Mouse (Mus musculus): ENCODE measurements around the gene Gm4881. TPM values are rescaled to one million over a fixed set of nuclear protein-coding genes. Genes with fewer than 3 reads are reported as not detected.

Gene Gm4881
- polyA plus RNA-seq (2012; rRNA removed), result not detected in 2 replicates

GRCm38 (mm10) chr7:24944257-24944950, at the start of gene Gm4881:
Gene Gm4881, minus strand, starts transcription at chr7:24944494.

GRCm38 (mm10) chr7:24971972-24972893, 27.9 kb upstream of the Gm4881 start, which contains the start of gene Rabac1:
Gene Rabac1, minus strand, starts transcription at chr7:24972754.

GRCm38 (mm10) chr7:24902630-24903443, 41.5 kb downstream of the Gm4881 start, which contains the start of gene Arhgef1:
Gene Arhgef1, plus strand, starts transcription at chr7:24902912.

GRCm38 (mm10) chr7:24897224-24897623, 47.1 kb downstream of the Gm4881 start, which contains the start of gene Cd79a:
Gene Cd79a, plus strand, starts transcription at chr7:24897381.

GRCm38 (mm10) chr7:24883896-24884692, 60.2 kb downstream of the Gm4881 start, which contains the start of gene Rps19:
Gene Rps19, plus strand, starts transcription at chr7:24884371.

Other genes starting within 250 kb of the Gm4881 start
- gene BC049730, start 235.3 kb downstream of the Gm4881 start, polyA plus RNA-seq (2012; rRNA removed), result not detected in 2 replicates
- gene Gm4763, start 217.6 kb downstream of the Gm4881 start, polyA plus RNA-seq (2012; rRNA removed), result not detected in 2 replicates
- 106 and 208 TPM in 2 replicates for gene Cd177, start 184.2 kb downstream of the Gm4881 start, polyA plus RNA-seq (2012; rRNA removed)
- gene Ceacam10, start 167.3 kb downstream of the Gm4881 start, polyA plus RNA-seq (2012; rRNA removed), result 37.8 and 48.8 TPM in 2 replicates
- gene Gm9844, start 82.3 kb downstream of the Gm4881 start, polyA plus RNA-seq (2012; rRNA removed), result 3.0 and 3.1 TPM in 2 replicates
- not detected in 2 replicates for gene Lypd4, start 74.6 kb downstream of the Gm4881 start, polyA plus RNA-seq (2012; rRNA removed)
- gene Dmrtc2, start 74.4 kb downstream of the Gm4881 start, polyA plus RNA-seq (2012; rRNA removed), result not detected in 2 replicates
- 434 and 588 TPM in 2 replicates for gene Rps19, start 60.1 kb downstream of the Gm4881 start, polyA plus RNA-seq (2012; rRNA removed)
- 27.2 and 28.2 TPM in 2 replicates for gene Cd79a, start 47.1 kb downstream of the Gm4881 start, polyA plus RNA-seq (2012; rRNA removed)
- gene Arhgef1, start 41.6 kb downstream of the Gm4881 start, polyA plus RNA-seq (2012; rRNA removed), result 160 and 169 TPM in 2 replicates
- 374 and 519 TPM in 2 replicates for gene Rabac1, start 28.3 kb upstream of the Gm4881 start, polyA plus RNA-seq (2012; rRNA removed)
- 1.3 and 1.8 TPM in 2 replicates for gene Atp1a3, start 61.5 kb upstream of the Gm4881 start, polyA plus RNA-seq (2012; rRNA removed)
- gene Grik5, start 127.9 kb upstream of the Gm4881 start, polyA plus RNA-seq (2012; rRNA removed), result 30.4 and 31.0 TPM in 2 replicates
- 45.3 and 46.0 TPM in 2 replicates for gene Zfp574, start 128.1 kb upstream of the Gm4881 start, polyA plus RNA-seq (2012; rRNA removed)
- gene Pou2f2, start 235.2 kb upstream of the Gm4881 start, polyA plus RNA-seq (2012; rRNA removed), result 2.7 and 3.4 TPM in 2 replicates

Measured in colon, adult 2 months (tissue).